Mouse (Mus musculus): ENCODE results near the gene Gm10190. TPM values are rescaled to one million over a fixed set of nuclear protein-coding genes. Genes with fewer than 3 reads are reported as not detected.
"Not testable (repeated sequence)": the region's sequence is repeated elsewhere in the genome, so short reads cannot be mapped to it uniquely, and the experiment has no call there.

The Gm10190 gene
- total and polyA plus RNA-seq, 3 experiments: not detected

GRCm38 (mm10) chr17:80391423-80392403, 18.4 kb upstream of the Gm10190 start:
- H3K27me3 ChIP-seq (ENCODE audit: insufficient read depth, low read length): peaks cover 3% of the 10 kb centered on the region
- H3K36me3 ChIP-seq (replicated peaks): peaks cover 9% of the 10 kb centered on the region
- no peak overlapping the region for H3K4me3 ChIP-seq (ENCODE audit: low read depth, low read length)
- H3K4me1 ChIP-seq (ENCODE audit: insufficient read depth, low read depth, low read length): no peaks in the 10 kb centered on the region
- no peaks in the 10 kb centered on the region for H3K9me3 ChIP-seq (replicated peaks)
- peak; percentile 22 for ATAC-seq (ENCODE audit: extremely low read depth, insufficient number of reproducible peaks, low FRiP score, poor library complexity, severe bottlenecking)
- no peak for DNase-seq (ENCODE audit: low spot score)
- TF ChIP-seq GATA2 (IDR thresholded peaks at IDR 0.05; ENCODE audit: borderline replicate concordance, low read depth, low read length) (no peak), POLR2AphosphoS5 (IDR thresholded peaks at IDR 0.05; ENCODE audit: insufficient replicate concordance, low read depth, low read length) (no peak), TAL1 (conservative IDR thresholded peaks at IDR 0.05; ENCODE audit: low read depth, low read length) (no peak)

DNA sequence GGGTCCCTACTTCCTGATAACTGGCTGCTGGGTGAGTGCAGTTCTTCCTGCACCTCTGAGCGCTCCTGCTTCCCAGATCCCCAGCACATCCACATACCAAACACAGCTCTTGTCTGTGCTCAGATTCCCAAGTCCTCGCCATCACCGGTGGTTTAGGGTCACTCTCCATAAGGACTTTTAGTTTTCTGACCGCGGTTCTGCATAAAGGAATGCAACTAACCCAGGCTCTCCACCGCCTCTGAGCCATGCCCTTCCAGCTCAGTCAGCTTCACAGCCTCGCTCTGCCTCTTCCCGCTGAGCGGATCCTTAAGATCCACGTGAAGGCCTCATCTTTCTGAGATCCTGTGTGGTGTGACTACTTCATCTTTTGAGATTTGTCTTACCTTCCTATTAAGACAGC, 16.7 kb upstream of the Gm10190 start:
- H3K9me3 ChIP-seq (replicated peaks): no peaks in the 10 kb centered on the region
- DNase-seq (ENCODE audit: low spot score): no peak

GRCm38 (mm10) chr17:80385671-80386070, 12.3 kb upstream of the Gm10190 start:
- H3K4me3 ChIP-seq (ENCODE audit: low read depth, low read length): no peak overlapping the region
- DNase-seq (ENCODE audit: low spot score) (no peak), ATAC-seq (ENCODE audit: extremely low read depth, insufficient number of reproducible peaks, low FRiP score, poor library complexity, severe bottlenecking) (no peak)
- H3K9me3 ChIP-seq (replicated peaks): no peaks in the 10 kb centered on the region
- TF ChIP-seq GATA2 (IDR thresholded peaks at IDR 0.05; ENCODE audit: borderline replicate concordance, low read depth, low read length) (no peak), TAL1 (conservative IDR thresholded peaks at IDR 0.05; ENCODE audit: low read depth, low read length) (no peak), GATA1 (IDR thresholded peaks at IDR 0.05; ENCODE audit: borderline replicate concordance, low read length) (no peak), POLR2AphosphoS5 (IDR thresholded peaks at IDR 0.05; ENCODE audit: insufficient replicate concordance, low read depth, low read length) (no peak), CTCF (IDR thresholded peaks at IDR 0.05; ENCODE audit: low read depth, low read length) (no peak)
- no peaks in the 10 kb centered on the region for H3K36me3 ChIP-seq (replicated peaks)
- peaks cover 14% of the 10 kb centered on the region for H3K27me3 ChIP-seq (ENCODE audit: insufficient read depth, low read length)
- H3K4me1 ChIP-seq (ENCODE audit: insufficient read depth, low read depth, low read length): no peaks in the 10 kb centered on the region

More for the DNA sequence above, 16.7 kb upstream of the Gm10190 start:
- no peak for TF ChIP-seq GATA1 (IDR thresholded peaks at IDR 0.05; ENCODE audit: borderline replicate concordance, low read length)
- no peak for TF ChIP-seq CTCF (IDR thresholded peaks at IDR 0.05; ENCODE audit: low read depth, low read length)
- TF ChIP-seq GATA2 (IDR thresholded peaks at IDR 0.05; ENCODE audit: borderline replicate concordance, low read depth, low read length): no peak
- no peak for TF ChIP-seq POLR2AphosphoS5 (IDR thresholded peaks at IDR 0.05; ENCODE audit: insufficient replicate concordance, low read depth, low read length)
- TF ChIP-seq TAL1 (conservative IDR thresholded peaks at IDR 0.05; ENCODE audit: low read depth, low read length): no peak
- no peak overlapping the region for H3K4me3 ChIP-seq (ENCODE audit: low read depth, low read length)
- no peak for ATAC-seq (ENCODE audit: extremely low read depth, insufficient number of reproducible peaks, low FRiP score, poor library complexity, severe bottlenecking)
- peaks cover 8% of the 10 kb centered on the region for H3K27me3 ChIP-seq (ENCODE audit: insufficient read depth, low read length)
- H3K36me3 ChIP-seq (replicated peaks): peaks cover 3% of the 10 kb centered on the region
- H3K4me1 ChIP-seq (ENCODE audit: insufficient read depth, low read depth, low read length): no peaks in the 10 kb centered on the region

GRCm38 (mm10) chr17:80378386-80378785, 5.0 kb upstream of the Gm10190 start:
- ATAC-seq (ENCODE audit: extremely low read depth, insufficient number of reproducible peaks, low FRiP score, poor library complexity, severe bottlenecking); H3K27me3 ChIP-seq (ENCODE audit: insufficient read depth, low read length); H3K9me3 ChIP-seq (replicated peaks); H3K4me3 ChIP-seq (ENCODE audit: low read depth, low read length); H3K36me3 ChIP-seq (replicated peaks); DNase-seq (ENCODE audit: low spot score); H3K4me1 ChIP-seq (ENCODE audit: insufficient read depth, low read depth, low read length): not testable (repeated sequence)

DNA sequence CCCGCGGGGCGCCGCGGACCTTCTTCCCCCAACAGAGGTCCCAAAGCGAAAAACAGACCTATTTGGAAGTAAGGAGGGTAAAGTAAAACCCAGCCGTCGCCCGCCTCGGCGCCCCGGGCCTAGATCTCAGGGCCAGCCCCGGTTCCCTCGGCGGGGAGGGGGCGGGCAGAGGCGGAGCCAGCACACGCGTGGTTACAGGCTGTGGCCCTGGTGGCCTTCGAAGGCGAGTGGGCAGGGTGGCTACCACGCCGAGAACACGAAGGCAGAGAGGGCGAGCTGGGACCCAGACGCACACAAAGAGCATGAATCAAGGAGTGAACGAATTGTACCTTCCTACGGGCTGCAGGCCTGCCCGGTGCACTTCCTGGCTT, 370 bp upstream of the Gm10190 start:
- Histone ChIP-seq H3K4me1 (ENCODE audit: insufficient read depth, low read depth, low read length) (no peaks in the 10 kb centered on the region), H3K27me3 (ENCODE audit: insufficient read depth, low read length) (peaks cover 4% of the 10 kb centered on the region; the same call in 1 of the 2 replicates), H3K36me3 (replicated peaks) (no peaks in the 10 kb centered on the region), H3K9me3 (replicated peaks) (peaks cover 9% of the 10 kb centered on the region), H3K4me3 (ENCODE audit: low read depth, low read length) (no peak overlapping the region)
- ATAC-seq (ENCODE audit: extremely low read depth, insufficient number of reproducible peaks, low FRiP score, poor library complexity, severe bottlenecking) (no peak), DNase-seq (ENCODE audit: low spot score) (no peak)
- TF ChIP-seq POLR2AphosphoS5 (IDR thresholded peaks at IDR 0.05; ENCODE audit: insufficient replicate concordance, low read depth, low read length) (no peak), GATA1 (IDR thresholded peaks at IDR 0.05; ENCODE audit: borderline replicate concordance, low read length) (no peak), TAL1 (conservative IDR thresholded peaks at IDR 0.05; ENCODE audit: low read depth, low read length) (no peak), CTCF (IDR thresholded peaks at IDR 0.05; ENCODE audit: low read depth, low read length) (no peak), GATA2 (IDR thresholded peaks at IDR 0.05; ENCODE audit: borderline replicate concordance, low read depth, low read length) (no peak)

DNA sequence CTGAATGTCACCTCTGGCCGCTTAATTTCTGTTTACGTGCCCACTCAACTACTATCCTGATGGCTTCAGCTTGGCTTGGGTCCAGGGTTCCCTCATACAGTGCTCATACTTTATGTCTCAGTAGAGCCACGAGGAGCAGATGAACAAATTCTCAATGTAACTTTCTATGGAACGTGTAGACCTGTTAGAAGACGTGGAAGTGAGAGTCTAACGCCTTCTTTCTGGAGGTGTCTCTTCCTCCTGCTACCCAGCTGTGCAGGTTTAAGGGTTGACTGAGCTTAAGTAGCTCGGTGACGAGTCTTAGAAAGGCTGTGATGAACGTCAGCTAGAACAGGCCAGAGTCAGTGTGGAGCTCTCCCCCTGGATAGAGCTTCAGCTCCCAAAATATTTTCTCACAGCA, 4.7 kb downstream of the Gm10190 start:
- Histone ChIP-seq H3K4me3 (ENCODE audit: low read depth, low read length) (no peak overlapping the region), H3K36me3 (replicated peaks) (no peaks in the 10 kb centered on the region), H3K4me1 (ENCODE audit: insufficient read depth, low read depth, low read length) (no peaks in the 10 kb centered on the region), H3K27me3 (ENCODE audit: insufficient read depth, low read length) (peaks cover 2% of the 10 kb centered on the region; the same call in 1 of the 2 replicates), H3K9me3 (replicated peaks) (peaks cover 6% of the 10 kb centered on the region)
- TF ChIP-seq POLR2AphosphoS5 (IDR thresholded peaks at IDR 0.05; ENCODE audit: insufficient replicate concordance, low read depth, low read length) (no peak), GATA2 (IDR thresholded peaks at IDR 0.05; ENCODE audit: borderline replicate concordance, low read depth, low read length) (no peak), CTCF (IDR thresholded peaks at IDR 0.05; ENCODE audit: low read depth, low read length) (no peak), TAL1 (conservative IDR thresholded peaks at IDR 0.05; ENCODE audit: low read depth, low read length) (no peak), GATA1 (IDR thresholded peaks at IDR 0.05; ENCODE audit: borderline replicate concordance, low read length) (no peak)
- DNase-seq (ENCODE audit: low spot score) (no peak), ATAC-seq (ENCODE audit: extremely low read depth, insufficient number of reproducible peaks, low FRiP score, poor library complexity, severe bottlenecking) (no peak)

Data from G1E (cell line).